Mouse (Mus musculus): ENCODE data around the gene Kcnj4.

The Kcnj4 gene

DNA sequence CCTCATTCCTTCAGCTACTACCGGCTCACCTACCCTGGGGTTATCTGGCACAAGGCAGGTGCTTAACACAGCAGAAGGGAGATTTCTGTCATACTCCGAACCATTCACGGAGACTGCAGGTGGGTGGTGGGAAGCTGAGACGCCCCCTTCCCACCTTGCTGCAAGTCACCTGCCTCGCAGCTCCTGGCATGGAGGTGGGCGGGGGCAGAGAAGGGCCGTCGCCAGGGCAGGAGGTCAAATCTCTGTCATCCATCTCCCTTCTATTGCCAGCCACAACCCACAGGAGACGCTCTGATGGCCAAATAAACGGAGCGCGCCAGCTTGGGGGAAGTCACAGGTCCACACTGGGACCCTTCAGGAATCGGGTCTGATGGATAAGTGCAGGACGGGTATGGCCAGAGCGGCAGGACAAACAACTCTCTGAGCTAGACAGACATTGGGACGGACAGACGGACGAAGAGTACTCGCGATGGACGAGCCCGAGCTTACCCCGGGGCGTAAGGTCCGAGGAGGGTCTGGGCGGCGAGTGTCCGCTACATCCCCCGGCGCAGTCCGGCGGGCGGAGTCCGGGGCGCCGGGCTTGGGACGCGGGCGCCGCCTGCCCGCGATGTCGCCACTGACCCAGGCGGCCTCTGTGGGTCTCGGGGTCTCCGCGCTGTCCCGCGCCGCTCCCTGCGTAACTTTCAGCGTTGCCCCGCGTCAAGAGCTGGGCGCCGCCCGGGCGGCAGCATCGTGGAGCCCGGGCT, at the start of gene Kcnj4:
TSS of gene Kcnj4 (minus strand) at position 535 of the 746 bp plus-strand sequence.
- in situ Hi-C loops (cut with MboI, MseI) = loop anchor here (5.0 to 10.0 kb wide), 2 partner anchors 347 to 1430 kb away; no protein-coding TSS in a partner anchor

GRCm38 (mm10) chr15:79552566-79552965, 47.5 kb upstream of the Kcnj4 start:
- in situ Hi-C loops (cut with MboI, MseI) = no loop called here

- in situ Hi-C loops (cut with MboI, MseI) = no loop called here
These were observed 43.2 kb upstream of the Kcnj4 start for GRCm38 (mm10) chr15:79548226-79548625.

DNA sequence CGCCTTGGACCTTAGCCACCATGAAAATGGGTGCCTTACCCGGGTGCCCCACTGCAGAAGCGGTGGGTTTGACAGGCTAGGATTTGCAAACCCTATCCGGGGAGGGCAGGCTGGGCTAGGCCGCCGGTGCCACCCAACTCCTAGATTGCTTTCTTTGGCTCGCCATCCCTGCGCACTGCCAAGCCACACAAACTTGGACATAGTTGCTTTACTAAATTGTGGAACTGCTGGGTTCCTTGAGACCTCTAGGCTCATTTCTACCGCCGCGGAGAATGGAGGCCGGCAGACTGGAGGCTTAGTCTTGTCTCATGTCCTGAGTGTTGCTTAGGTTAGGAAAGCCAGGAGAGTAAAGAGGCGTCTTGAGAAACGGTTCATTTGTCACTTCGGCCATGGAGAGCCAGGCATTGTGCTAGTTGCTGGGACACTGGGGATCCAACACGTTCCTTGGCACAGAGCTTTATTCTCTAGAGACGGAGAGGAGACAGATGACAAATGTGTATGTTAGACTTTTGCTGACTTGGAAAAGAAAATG, 42.3 kb upstream of the Kcnj4 start:
- in situ Hi-C loops (cut with MboI, MseI) = no loop called here

- in situ Hi-C loops (cut with MboI, MseI) = no loop called here
These were observed 41.6 kb upstream of the Kcnj4 start, which contains the start of gene Ddx17 for GRCm38 (mm10) chr15:79546410-79547288. Ddx17 (minus strand) TSS chr15:79546741.

DNA sequence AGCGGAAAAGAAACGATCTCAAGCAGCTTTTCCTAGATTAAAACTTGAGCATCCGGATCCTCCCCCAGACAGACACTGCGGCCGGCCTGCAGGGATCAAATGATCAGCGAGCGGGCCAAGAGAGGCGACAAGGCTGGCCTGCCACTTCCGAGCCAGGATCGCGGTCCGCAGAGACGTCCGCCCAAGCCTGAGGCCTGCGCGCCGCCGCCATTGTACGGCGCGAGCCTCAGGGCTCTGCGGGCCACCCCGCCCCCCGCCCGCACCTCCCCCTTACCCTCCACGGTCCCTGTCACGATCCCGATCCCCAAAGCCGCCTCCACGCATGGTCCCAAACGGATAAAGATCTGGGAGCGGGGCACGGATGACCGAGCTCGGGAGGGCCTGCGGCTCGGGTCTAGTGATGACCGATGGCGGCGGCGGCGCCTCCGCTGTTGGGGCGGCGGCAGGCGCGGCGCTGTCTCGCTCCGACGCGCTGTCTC, 40.9 kb upstream of the Kcnj4 start:
- in situ Hi-C loops (cut with MboI, MseI) = no loop called here

DNA sequence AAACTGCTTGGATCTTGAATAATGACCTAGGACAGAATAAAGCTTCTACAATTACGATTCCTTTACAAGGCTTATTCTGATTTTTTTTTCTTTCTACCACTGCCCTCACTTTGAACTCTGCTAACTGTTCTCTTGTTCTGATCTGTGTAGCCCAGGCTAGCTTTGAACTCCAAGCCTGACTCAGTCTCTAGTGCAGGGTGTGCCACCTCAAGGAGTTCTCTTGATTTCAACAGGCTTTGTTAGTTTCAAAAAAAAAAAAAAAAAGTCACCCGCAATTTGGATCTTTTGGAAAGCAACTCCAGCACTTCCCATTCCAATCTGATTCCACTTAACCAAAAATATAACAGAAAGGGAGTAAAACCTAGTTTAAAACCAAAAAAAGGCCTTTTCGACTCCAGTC, 40.5 kb upstream of the Kcnj4 start:
- in situ Hi-C loops (cut with MboI, MseI) = no loop called here

DNA sequence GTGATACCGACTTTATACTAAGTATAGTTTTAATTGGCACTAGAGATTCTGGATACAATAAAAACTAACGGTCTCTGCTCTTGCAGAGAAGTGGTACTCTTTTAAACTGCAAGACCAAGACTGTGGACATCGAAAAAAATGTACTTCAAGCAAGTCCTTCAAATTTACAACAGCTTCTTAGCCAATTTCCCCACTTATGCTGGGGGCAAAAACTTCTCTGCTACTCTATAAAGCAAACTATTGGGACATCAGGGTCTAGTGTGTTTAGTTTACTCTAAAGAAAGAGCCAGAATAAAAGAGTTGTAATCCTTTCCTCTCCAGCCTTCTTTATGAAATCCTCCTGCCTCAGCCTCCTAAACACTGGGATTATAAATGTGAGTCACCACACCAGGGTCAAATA, 38.9 kb upstream of the Kcnj4 start:
- in situ Hi-C loops (cut with MboI, MseI) = no loop called here

- in situ Hi-C loops (cut with MboI, MseI) = loop anchor here (10.0 kb wide), 1 partner anchor 711 kb away; no protein-coding TSS in a partner anchor
These were observed 28.8 kb upstream of the Kcnj4 start for GRCm38 (mm10) chr15:79533796-79534195.

DNA sequence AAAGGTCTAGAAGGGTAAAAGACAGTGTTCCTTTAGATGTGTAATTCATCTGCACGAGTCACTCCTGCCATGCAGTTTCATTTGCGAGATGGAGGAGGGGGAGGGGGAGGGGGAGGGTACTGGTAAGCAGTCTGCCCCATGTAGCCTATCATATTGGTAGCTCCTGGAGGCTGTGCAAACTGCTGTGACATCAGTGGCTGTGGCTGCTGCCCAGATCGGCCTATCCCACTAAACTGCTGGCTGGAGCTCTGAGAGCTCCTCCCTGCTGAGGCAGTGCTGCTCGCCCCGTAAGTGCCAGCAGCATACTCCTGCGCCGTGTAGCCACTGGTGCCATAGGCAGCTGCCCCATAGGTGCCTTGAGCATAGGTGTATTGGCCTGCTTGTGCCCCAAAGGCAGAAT, 24.9 kb upstream of the Kcnj4 start:
- in situ Hi-C loops (cut with MboI, MseI) = loop anchor here (10.0 kb wide), 1 partner anchor 715 kb away; no protein-coding TSS in a partner anchor

DNA sequence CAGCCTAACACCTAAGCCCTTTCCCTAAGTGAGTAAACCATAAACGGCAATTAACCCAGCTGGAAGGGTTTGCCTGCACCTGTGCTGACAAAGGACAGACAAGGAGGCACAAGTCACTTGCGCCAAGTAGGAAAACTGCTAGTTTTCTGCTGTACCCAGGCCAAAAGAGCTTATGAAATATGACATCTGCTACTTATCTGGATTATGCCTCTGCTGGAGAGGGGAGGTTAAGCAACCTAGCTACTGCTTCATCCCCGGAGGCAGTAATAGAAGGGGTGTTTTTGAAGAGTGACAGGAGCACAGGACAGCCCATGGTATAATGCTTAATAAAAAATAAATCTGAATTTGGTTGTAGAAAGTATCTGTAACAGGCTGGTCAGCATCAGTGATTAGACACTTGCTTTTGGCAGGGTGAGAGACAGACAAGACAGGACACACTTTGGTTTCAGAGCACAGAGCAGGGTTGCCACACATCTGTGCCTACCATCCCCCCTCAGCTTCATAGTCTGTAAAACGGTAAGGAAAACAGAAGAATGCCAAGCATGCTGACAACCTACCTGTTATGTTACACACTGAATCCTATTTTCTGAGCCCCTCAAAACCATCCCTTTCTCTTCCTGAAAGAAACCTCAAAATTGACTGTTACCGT, 23.1 kb upstream of the Kcnj4 start:
- in situ Hi-C loops (cut with MboI, MseI) = no loop called here

- in situ Hi-C loops (cut with MboI, MseI) = no loop called here
These were observed 22.2 kb upstream of the Kcnj4 start for GRCm38 (mm10) chr15:79527192-79527591.

- in situ Hi-C loops (cut with MboI, MseI) = no loop called here
These were observed 21.1 kb upstream of the Kcnj4 start for GRCm38 (mm10) chr15:79525979-79526768.

- in situ Hi-C loops (cut with MboI, MseI) = no loop called here
These were observed 20.5 kb upstream of the Kcnj4 start for GRCm38 (mm10) chr15:79525564-79525963.

DNA sequence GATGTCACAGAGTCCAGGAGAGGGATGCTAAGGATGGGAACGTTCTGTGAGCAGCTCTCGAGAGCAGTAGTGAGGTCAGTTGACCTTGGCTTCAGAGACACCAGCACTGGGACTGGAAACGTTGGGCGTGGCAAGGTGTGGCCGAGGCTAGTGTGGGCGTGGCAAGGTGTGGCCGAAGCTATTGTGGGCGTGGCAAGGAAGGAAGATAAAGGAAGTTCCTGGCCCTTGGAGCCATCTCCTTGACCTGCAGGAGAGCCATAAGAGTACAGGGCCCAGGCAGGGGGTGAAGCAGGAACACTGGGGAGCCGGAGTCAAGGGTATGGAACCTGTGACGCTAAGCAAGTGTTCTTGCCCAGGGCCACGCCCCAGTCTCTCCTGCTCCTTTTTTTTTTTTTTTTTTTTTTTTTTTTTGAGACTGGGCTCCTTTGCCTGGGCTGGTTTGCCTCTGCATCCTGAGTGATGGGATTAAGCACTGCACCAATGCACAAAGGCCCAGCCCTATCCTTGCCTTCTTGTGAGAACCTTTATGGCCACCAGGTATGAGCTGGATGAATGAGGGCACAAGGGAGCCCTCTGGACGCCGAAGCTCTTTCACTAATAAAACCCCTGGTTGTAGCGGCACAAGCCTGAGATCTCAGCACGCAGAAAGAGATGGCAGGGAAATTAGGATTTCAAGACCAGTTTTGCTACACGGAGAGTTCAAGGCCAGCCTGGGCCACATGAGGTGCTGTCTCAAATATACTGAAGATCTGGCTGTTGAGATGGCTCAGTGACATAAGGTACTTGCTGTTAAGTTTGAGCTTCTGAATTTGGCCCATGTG, 14.6 kb upstream of the Kcnj4 start:
- in situ Hi-C loops (cut with MboI, MseI) = loop anchor here (10.0 kb wide), 1 partner anchor 425 kb away; no protein-coding TSS in a partner anchor

GRCm38 (mm10) chr15:79518571-79518970, 13.5 kb upstream of the Kcnj4 start:
- in situ Hi-C loops (cut with MboI, MseI) = loop anchor here (10.0 kb wide), 1 partner anchor 424 kb away; no protein-coding TSS in a partner anchor

DNA sequence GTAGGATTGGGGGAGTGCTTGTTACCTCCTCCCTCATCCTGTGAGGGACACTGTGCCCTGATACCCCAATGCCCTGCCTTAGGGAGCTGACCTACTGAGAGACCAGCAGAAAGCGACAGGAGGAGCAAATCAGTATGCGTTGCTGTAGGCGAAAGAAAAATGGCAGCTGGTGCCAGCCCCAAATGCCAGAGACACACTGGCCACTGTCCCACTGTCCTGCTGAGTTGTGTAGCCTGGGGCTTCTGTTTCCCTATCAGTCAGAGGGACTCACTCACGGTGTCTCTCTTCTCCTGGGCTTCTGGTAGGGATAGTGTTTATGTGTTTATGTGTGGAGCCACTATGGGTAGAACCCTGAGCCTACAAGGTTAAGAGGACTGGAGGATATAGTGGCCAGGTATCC, 12.7 kb upstream of the Kcnj4 start:
- in situ Hi-C loops (cut with MboI, MseI) = loop anchor here (10.0 kb wide), 1 partner anchor 423 kb away; no protein-coding TSS in a partner anchor

- in situ Hi-C loops (cut with MboI, MseI) = loop anchor here (10.0 kb wide), 1 partner anchor 422 kb away; no protein-coding TSS in a partner anchor
These were observed 11.4 kb upstream of the Kcnj4 start, which contains the start of gene Kdelr3 for GRCm38 (mm10) chr15:79516171-79517096. Kdelr3 (plus strand) TSS chr15:79516411.
